Mouse (Mus musculus) CH12.LX (cell line): ENCODE results near the gene Unc80. TPM values are rescaled to one million over a fixed set of nuclear protein-coding genes. Genes with fewer than 3 reads are reported as not detected.

Source experiments
- DNase-seq: peaks from one replicate; pipeline ENCODE4 v3.0.0-alpha.2; 2013; ENCODE audit errors: extremely low read depth
- H3K27ac ChIP-seq: 2 replicates; pipeline ENCODE4 v1.5.1; 2012; ENCODE audit warnings: low read depth, mild to moderate bottlenecking, control low read depth, moderate library complexity; ENCODE audit not compliant: insufficient read depth
- H3K27me3 ChIP-seq: replicated peaks from 2 replicates; pipeline ENCODE3; 2012; ENCODE audit warnings: inconsistent platforms
- H3K36me3 ChIP-seq, 2 experiments: replicated peaks in 1 of 2; 2 replicates each; pipeline versions ENCODE3 to v1.6.1; 2012; ENCODE audit warnings: inconsistent platforms in 1 of 2, low read length in 1 of 2, mild to moderate bottlenecking in 1 of 2, mixed read lengths in 1 of 2, moderate library complexity in 1 of 2; ENCODE audit not compliant: control insufficient read depth in 1 of 2, insufficient read depth in 1 of 2
- H3K4me1 ChIP-seq, 2 experiments: 2 replicates each; pipeline ENCODE4 v1.6.1; 2012; ENCODE audit warnings: inconsistent platforms in 1 of 2, moderate library complexity in 1 of 2; ENCODE audit not compliant: insufficient read depth in 2 of 2, control insufficient read depth in 1 of 2
- H3K4me2 ChIP-seq: 2 replicates; pipeline ENCODE4 v1.6.1; 2012; ENCODE audit warnings: low read depth, mild to moderate bottlenecking, control low read depth; ENCODE audit not compliant: poor library complexity, insufficient read depth, severe bottlenecking
- H3K4me3 ChIP-seq, 3 experiments: fragments of 150-350 bp in 1 of 3; sonication (generic) in 1 of 3; replicated peaks in 1 of 3; 2 replicates each; pipeline versions ENCODE3 to v1.5.1; 2011 to 2012; ENCODE audit warnings: low read depth in 2 of 3, low read length in 2 of 3, mild to moderate bottlenecking in 2 of 3, moderate library complexity in 2 of 3, control low read depth in 1 of 3, improper control_type of control experiment in 1 of 3, inconsistent platforms in 1 of 3, mixed read lengths in 1 of 3; ENCODE audit not compliant: poor library complexity in 1 of 3
- H3K79me2 ChIP-seq: replicated peaks from 2 replicates; pipeline ENCODE4 v1.6.1; 2012; ENCODE audit warnings: mild to moderate bottlenecking, moderate library complexity; ENCODE audit not compliant: control insufficient read depth, poor library complexity, insufficient read depth, severe bottlenecking; ENCODE audit errors: extremely low read depth
- H3K9ac ChIP-seq: 2 replicates; pipeline ENCODE4 v1.6.1; 2012; ENCODE audit warnings: low read depth, mild to moderate bottlenecking, control low read depth, moderate library complexity; ENCODE audit not compliant: insufficient read depth
- H3K9me3 ChIP-seq: replicated peaks from 2 replicates; pipeline ENCODE3; 2012; ENCODE audit warnings: low read length, inconsistent platforms, mixed read lengths
- BHLHE40 ChIP-seq: IDR thresholded peaks from 2 replicates; pipeline ENCODE4 v1.6.1; 2011; ENCODE audit warnings: mild to moderate bottlenecking, low read depth, low read length, improper control_type of control experiment
- CHD2 ChIP-seq: IDR thresholded peaks from 2 replicates; pipeline ENCODE4 v1.6.1; 2011; ENCODE audit warnings: low read length, improper control_type of control experiment
- E2F4 ChIP-seq: IDR thresholded peaks from 2 replicates; pipeline ENCODE4 v1.6.1; 2011; ENCODE audit warnings: low read depth, low read length, improper control_type of control experiment; ENCODE audit not compliant: insufficient replicate concordance
- EP300 ChIP-seq: IDR thresholded peaks from 2 replicates; pipeline ENCODE4 v1.6.1; 2011; ENCODE audit warnings: low read length, improper control_type of control experiment
- ETS1 ChIP-seq: conservative IDR thresholded peaks from 2 replicates; pipeline ENCODE4 v1.6.1; 2012; ENCODE audit warnings: low read depth, mild to moderate bottlenecking, inconsistent platforms, low read length, improper control_type of control experiment, moderate library complexity
- GABPA ChIP-seq: IDR thresholded peaks from 2 replicates; pipeline ENCODE4 v1.6.1; 2012; ENCODE audit warnings: low read depth, low read length, improper control_type of control experiment, inconsistent platforms; ENCODE audit not compliant: insufficient replicate concordance
- HCFC1 ChIP-seq: IDR thresholded peaks from 2 replicates; pipeline ENCODE4 v1.6.1; 2012; ENCODE audit warnings: low read depth, mild to moderate bottlenecking, inconsistent platforms, low read length, improper control_type of control experiment
- JUN ChIP-seq: IDR thresholded peaks from 2 replicates; pipeline ENCODE4 v1.6.1; 2011; ENCODE audit warnings: low read depth, mild to moderate bottlenecking, low read length, improper control_type of control experiment, moderate library complexity; ENCODE audit not compliant: insufficient read depth
- JUND ChIP-seq: conservative IDR thresholded peaks from 2 replicates; pipeline ENCODE4 v1.6.1; 2011; ENCODE audit warnings: low read depth, low read length, improper control_type of control experiment
- KAT2A ChIP-seq: IDR thresholded peaks from 2 replicates; pipeline ENCODE4 v1.6.1; 2012; ENCODE audit warnings: low read length, improper control_type of control experiment, inconsistent platforms; ENCODE audit not compliant: insufficient replicate concordance
- MAFK ChIP-seq: IDR thresholded peaks from 2 replicates; pipeline ENCODE4 v1.6.1; 2011; ENCODE audit warnings: low read length, improper control_type of control experiment; ENCODE audit not compliant: insufficient replicate concordance
- MAZ ChIP-seq: IDR thresholded peaks from 2 replicates; pipeline ENCODE4 v1.6.1; 2012; ENCODE audit warnings: low read depth, mild to moderate bottlenecking, inconsistent platforms, low read length, improper control_type of control experiment, moderate library complexity
- MEF2A ChIP-seq: IDR thresholded peaks from 2 replicates; pipeline ENCODE4 v1.6.1; 2014; ENCODE audit warnings: low read depth, mild to moderate bottlenecking, inconsistent platforms, low read length, improper control_type of control experiment, borderline replicate concordance
- MXI1 ChIP-seq: IDR thresholded peaks from 2 replicates; pipeline ENCODE4 v1.6.1; 2011; ENCODE audit warnings: mild to moderate bottlenecking, low read depth, low read length, improper control_type of control experiment
- MYC ChIP-seq: IDR thresholded peaks from 2 replicates; pipeline ENCODE4 v1.6.1; 2011; ENCODE audit warnings: low read depth, mild to moderate bottlenecking, improper control_type of control experiment, low read length
- NRF1 ChIP-seq: IDR thresholded peaks from 2 replicates; pipeline ENCODE4 v1.6.1; 2014; ENCODE audit warnings: low read depth, mild to moderate bottlenecking, inconsistent platforms, low read length, improper control_type of control experiment, moderate library complexity
- PAX5 ChIP-seq: IDR thresholded peaks from 2 replicates; pipeline ENCODE4 v1.6.1; 2012; ENCODE audit warnings: low read length, inconsistent platforms, mixed read lengths
- POLR2AphosphoS2 ChIP-seq: IDR thresholded peaks from 2 replicates; pipeline ENCODE4 v1.6.1; 2011; ENCODE audit warnings: low read depth, low read length, improper control_type of control experiment
- RAD21 ChIP-seq: IDR thresholded peaks from 2 replicates; pipeline ENCODE4 v1.6.1; 2011; ENCODE audit warnings: low read depth, mild to moderate bottlenecking, low read length, improper control_type of control experiment, moderate library complexity
- RCOR1 ChIP-seq: conservative IDR thresholded peaks from 2 replicates; pipeline ENCODE4 v1.6.1; 2012; ENCODE audit warnings: low read depth, mild to moderate bottlenecking, inconsistent platforms, low read length, improper control_type of control experiment
- SIN3A ChIP-seq: IDR thresholded peaks from 2 replicates; pipeline ENCODE4 v1.6.1; 2012; ENCODE audit warnings: low read length, improper control_type of control experiment, inconsistent platforms
- TBP ChIP-seq: conservative IDR thresholded peaks from 2 replicates; pipeline ENCODE4 v1.6.1; 2011; ENCODE audit warnings: low read depth, low read length, improper control_type of control experiment
- TCF12 ChIP-seq: IDR thresholded peaks from 2 replicates; pipeline ENCODE4 v1.6.1; 2014; ENCODE audit warnings: low read depth, mild to moderate bottlenecking, inconsistent platforms, low read length, improper control_type of control experiment
- UBTF ChIP-seq: IDR thresholded peaks from 2 replicates; pipeline ENCODE4 v1.6.1; 2012; ENCODE audit warnings: low read depth, mild to moderate bottlenecking, inconsistent platforms, low read length, improper control_type of control experiment, moderate library complexity
- USF1 ChIP-seq: IDR thresholded peaks from 2 replicates; pipeline ENCODE4 v1.6.1; 2014; ENCODE audit warnings: low read depth, mild to moderate bottlenecking, inconsistent platforms, low read length, improper control_type of control experiment
- USF2 ChIP-seq: conservative IDR thresholded peaks from 2 replicates; pipeline ENCODE4 v1.6.1; 2011; ENCODE audit warnings: low read depth, low read length, improper control_type of control experiment
- ZMIZ1 ChIP-seq: IDR thresholded peaks from 2 replicates; pipeline ENCODE4 v1.6.1; 2012; ENCODE audit warnings: low read depth, mild to moderate bottlenecking, inconsistent platforms, low read length, improper control_type of control experiment
- dilution Hi-C: fragments of 300-500 bp; cut with MboI; formaldehyde crosslinking; loops from 2 replicates; pipeline ENCODE4 v1.14.3; 2020; ENCODE audit warnings: low sequenced_read_pairs; ENCODE audit not compliant: extremely low pct_unique_long_range_greater_than_20kb, extremely low pct_ligation_motif_present
- in situ Hi-C: fragments of 300-500 bp; cut with MboI; formaldehyde crosslinking; loops from 3 replicates; pipeline ENCODE4 v1.14.3; 2019; ENCODE audit warnings: low sequenced_read_pairs, low pct_ligation_motif_present, low pct_unique_long_range_greater_than_20kb, mixed read lengths
- polyA plus RNA-seq: library from polyadenylated mRNA; unstranded; fragments of >175 nt; gene quantifications from 2 replicates; pipeline ENCODE4 v1.2.1, GENCODE M21; 2012; ENCODE audit warnings: low read depth; ENCODE audit not compliant: insufficient read length
- total RNA-seq, 2 experiments: library from RNA; depleted of rRNA; stranded (reverse); fragments of 300-350 nt in 1 of 2; fragments of >200 nt in 1 of 2; gene quantifications; 2 replicates each; pipeline ENCODE4 v1.2.3; 2012 to 2014

Gene Unc80
- total and polyA plus RNA-seq, 3 experiments = 0.04 to 0.11 (median 0.04) TPM

DNA sequence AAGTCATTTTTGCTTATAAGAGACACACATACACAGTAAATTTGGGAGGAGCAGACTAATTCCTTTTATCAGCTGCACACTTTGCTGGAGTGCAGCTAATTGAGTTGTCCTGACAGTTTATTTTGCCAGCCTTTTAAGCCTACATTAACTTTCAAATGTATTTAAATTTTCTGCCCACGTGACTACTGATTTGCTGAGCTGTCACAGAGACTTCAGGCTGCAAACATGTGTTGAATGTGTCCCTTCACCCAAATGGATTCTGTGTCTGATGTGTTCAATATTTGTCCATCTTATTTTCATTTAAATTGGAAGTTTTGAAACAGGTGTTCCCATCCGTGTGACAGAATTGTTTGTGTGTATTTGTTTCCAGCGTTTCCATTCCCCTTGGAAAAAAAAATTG lies 223.6 kb downstream of the Unc80 start:
- no peaks in the 10 kb centered on the region for H3K27me3 ChIP-seq
- in situ Hi-C loops = no loop called here

DNA sequence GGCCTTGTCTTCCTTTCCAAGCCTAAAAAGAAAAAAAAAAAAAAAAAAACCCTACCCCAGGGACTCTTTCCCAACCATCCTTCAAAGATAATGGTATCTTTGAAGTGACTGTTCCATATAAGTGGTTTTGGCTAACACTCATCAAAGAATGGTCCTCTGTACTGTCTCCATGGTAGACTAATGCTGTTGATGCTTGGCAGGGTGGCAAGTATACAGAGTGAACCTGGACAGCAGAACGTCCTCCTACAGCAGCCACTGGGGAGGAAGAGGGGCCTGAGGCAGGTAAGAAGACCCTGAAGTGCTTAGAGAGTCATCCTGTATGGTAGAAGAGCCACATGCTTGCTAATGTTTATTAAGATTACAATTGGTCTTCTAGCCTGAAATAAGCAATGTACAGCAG lies 224.1 kb downstream of the Unc80 start:
- Histone ChIP-seq H3K27ac (no peak overlapping the region), H3K79me2 (no peaks in the 10 kb centered on the region), H3K4me3 (no peak overlapping the region), H3K9me3 (no peaks in the 10 kb centered on the region), H3K36me3 (no peaks in the 10 kb centered on the region), H3K4me1 (peaks cover 0 to 3% of the 10 kb centered on the region in 2 experiments; a peak in 1 of 4 replicates), H3K4me2 (no peak overlapping the region), H3K27me3 (no peaks in the 10 kb centered on the region), H3K9ac (no peak overlapping the region)
- dilution Hi-C loops = no loop called here
- in situ Hi-C loops = no loop called here
- TF ChIP-seq RAD21 = no peak
- no peak for TF ChIP-seq USF2
- TF ChIP-seq USF1 = no peak
- TF ChIP-seq MEF2A = no peak
- TF ChIP-seq TCF12 = no peak
- no peak for TF ChIP-seq JUND
- no peak for TF ChIP-seq JUN
- no peak for TF ChIP-seq EP300
- TF ChIP-seq E2F4 = no peak
- no peak for TF ChIP-seq KAT2A
- TF ChIP-seq CHD2 = no peak
- no peak for TF ChIP-seq ZMIZ1
- no peak for TF ChIP-seq ETS1
- TF ChIP-seq SIN3A = no peak
- no peak for TF ChIP-seq BHLHE40
- TF ChIP-seq GABPA = no peak
- no peak for TF ChIP-seq NRF1
- no peak for TF ChIP-seq PAX5
- TF ChIP-seq MAFK = no peak
- no peak for DNase-seq

More for the DNA sequence above, 223.6 kb downstream of the Unc80 start:
- peaks cover 0 to 3% of the 10 kb centered on the region in 2 experiments; a peak in 1 of 4 replicates for H3K4me1 ChIP-seq
- H3K36me3 ChIP-seq = no peaks in the 10 kb centered on the region
- TF ChIP-seq MAZ (no peak), MYC (no peak), POLR2AphosphoS2 (no peak), TBP (no peak), UBTF (no peak), MXI1 (no peak), USF2 (no peak), RAD21 (no peak), HCFC1 (no peak), RCOR1 (no peak)
- no peak overlapping the region for H3K27ac ChIP-seq
- no peaks in the 10 kb centered on the region for H3K9me3 ChIP-seq
- H3K4me2 ChIP-seq = no peak overlapping the region
- dilution Hi-C loops = no loop called here
- DNase-seq = no peak
- no peaks in the 10 kb centered on the region for H3K79me2 ChIP-seq
- H3K9ac ChIP-seq = no peak overlapping the region
- no peak overlapping the region for H3K4me3 ChIP-seq
